Mouse (Mus musculus) spleen, postnatal 14 days (tissue): Measurements from ENCODE around the gene Fer.

ENCODE experiments used
- DNase-seq, 2 experiments: peaks; one replicate each; pipeline ENCODE4 v3.0.0; 2021 to 2022; ENCODE audit warnings: low spot score in 2 of 2

Fer gene

GRCm38 (mm10) chr17:64140063-64140850 lies 277.4 kb downstream of the Fer start:
- DNase-seq = no peak

GRCm38 (mm10) chr17:64141856-64142255 lies 279.0 kb downstream of the Fer start:
- DNase-seq = no peak

- DNase-seq = no peak
Observed at GRCm38 (mm10) chr17:64146409-64146808, 283.5 kb downstream of the Fer start.

DNA sequence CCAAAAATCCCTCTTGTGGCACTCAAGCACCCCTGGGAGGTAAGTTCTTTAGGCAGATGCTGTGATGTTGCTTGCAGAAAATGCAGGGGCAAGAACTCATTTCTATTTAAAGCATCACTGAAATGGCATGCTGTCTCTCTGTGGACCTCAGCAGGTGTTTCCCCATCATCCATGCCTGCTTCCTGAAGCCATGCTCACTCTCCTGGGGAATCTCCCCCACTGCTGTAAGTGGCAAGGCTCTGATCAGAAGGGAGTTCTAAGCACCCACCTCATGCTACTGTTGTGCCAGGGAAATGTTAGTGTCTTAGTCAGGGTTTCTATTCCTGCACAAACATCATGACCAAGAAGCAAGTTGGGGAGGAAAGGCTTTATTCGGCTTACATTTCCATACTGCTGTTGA lies 287.9 kb downstream of the Fer start:
- no peak for DNase-seq

DNA sequence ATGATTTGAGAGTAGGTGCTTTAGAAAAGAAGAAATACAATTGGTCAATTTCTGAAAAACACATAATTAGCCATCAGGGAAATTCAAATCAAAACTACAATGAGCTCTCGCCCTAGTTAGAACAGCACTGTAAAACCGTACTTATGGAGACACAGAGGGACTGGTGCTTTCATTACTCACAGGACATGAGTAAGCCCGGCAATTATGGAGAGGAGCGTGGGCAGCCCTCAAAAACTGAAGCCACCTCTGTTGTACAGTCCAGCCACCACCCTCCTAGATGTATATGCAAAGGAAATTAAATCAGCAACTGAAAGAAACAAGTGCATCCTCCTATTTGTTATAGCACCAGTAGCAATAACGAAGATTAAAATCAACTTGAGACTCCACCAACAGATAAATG lies 304.9 kb downstream of the Fer start:
- no peak for DNase-seq

DNA sequence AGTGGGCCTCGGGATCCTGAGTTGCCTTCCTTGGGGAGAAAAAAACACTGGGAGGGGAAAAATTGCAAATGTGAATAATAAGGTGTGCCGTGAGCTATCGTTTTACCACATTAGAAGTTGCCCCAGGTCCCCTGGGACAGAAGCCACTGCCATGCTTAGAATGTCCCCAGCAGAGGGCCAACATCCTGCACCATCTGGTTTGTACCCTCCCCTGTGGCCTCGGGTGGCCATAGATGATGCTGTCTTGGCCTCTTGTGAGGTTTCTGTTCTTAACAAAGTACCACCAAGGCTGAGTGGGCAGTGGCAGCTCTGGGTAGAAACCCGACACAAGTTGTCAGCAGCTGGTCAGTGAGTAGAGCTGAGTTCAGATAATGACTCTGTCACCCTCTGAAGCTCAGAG lies 307.2 kb downstream of the Fer start:
- no peak for DNase-seq

- no peak for DNase-seq
Observed at GRCm38 (mm10) chr17:64172474-64172873, 309.6 kb downstream of the Fer start.

DNA sequence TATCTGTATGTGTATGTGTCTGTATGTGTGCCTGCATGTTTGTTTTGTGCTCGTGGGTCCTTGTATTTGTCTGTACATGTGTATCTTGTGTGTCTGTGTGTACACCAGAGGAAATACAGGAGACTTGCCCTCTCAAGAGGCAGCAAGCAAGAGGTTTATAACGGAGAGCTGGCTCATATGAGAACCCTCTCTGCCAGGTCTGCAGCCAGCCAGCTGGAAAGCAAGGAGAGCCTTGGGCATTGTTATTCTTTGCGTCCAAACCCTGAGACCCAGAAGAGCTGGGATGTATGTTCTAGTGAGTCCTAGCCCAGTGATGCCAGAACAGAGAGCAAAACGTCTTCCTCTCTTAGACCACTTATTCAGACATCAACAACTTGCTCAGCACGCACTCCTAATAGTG lies 317.7 kb downstream of the Fer start:
- no peak for DNase-seq

- DNase-seq = no peak
Observed at GRCm38 (mm10) chr17:64181291-64181690, 318.4 kb downstream of the Fer start.

GRCm38 (mm10) chr17:64182599-64182998 lies 319.7 kb downstream of the Fer start:
- DNase-seq = no peak

- DNase-seq = no peak
Observed at GRCm38 (mm10) chr17:64183196-64183595, 320.3 kb downstream of the Fer start.
